Mouse (Mus musculus): ENCODE data around the gene Fars2. TPM values are rescaled to one million over a fixed set of nuclear protein-coding genes. Genes with fewer than 3 reads are reported as not detected.
"Not testable (repeated sequence)": the region's sequence is repeated elsewhere in the genome, so short reads cannot be mapped to it uniquely, and the experiment has no call there.

Fars2 gene
- polyA plus RNA-seq, 1 experiment from 2014 or later = 37.9 TPM

GRCm38 (mm10) chr13:36150272-36150671, 33.1 kb downstream of the Fars2 start:
- no peak for DNase-seq
- Histone ChIP-seq H3K27ac (ENCODE audit: low read depth) (peak overlapping the region; percentile 41; the same call in 1 of the 2 replicates), H3K9me3 (ENCODE audit: low read length) (no peaks in the 10 kb centered on the region), H3K4me1 (ENCODE audit: insufficient read depth) (peaks cover 19% of the 10 kb centered on the region), H3K4me3 (ENCODE audit: low read depth, low read length) (no peak overlapping the region), H3K27me3 (ENCODE audit: insufficient read depth, low read length) (no peaks in the 10 kb centered on the region), H3K4me2 (ENCODE audit: low read depth, low read length) (no peak overlapping the region; the same call in 1 of the 2 replicates), H3K9ac (replicated peaks) (no peak overlapping the region), H3K36me3 (replicated peaks; ENCODE audit: insufficient read depth, low read length) (no peaks in the 10 kb centered on the region)
- no peak for ATAC-seq
- TF ChIP-seq CTCF (IDR thresholded peaks at IDR 0.05; ENCODE audit: low read depth) = no peak
- no peak for TF ChIP-seq EP300 (IDR thresholded peaks at IDR 0.05; ENCODE audit: low read depth)
- WGBS (ENCODE audit: insufficient replicate concordance) = 41% methylated on average over 5 of the region's 5 CpGs

GRCm38 (mm10) chr13:36152728-36153498, 35.7 kb downstream of the Fars2 start:
- WGBS (ENCODE audit: insufficient replicate concordance) = 76% methylated on average over 5 of the region's 5 CpGs
- no peak for TF ChIP-seq CTCF (IDR thresholded peaks at IDR 0.05; ENCODE audit: low read depth)
- no peak for TF ChIP-seq EP300 (IDR thresholded peaks at IDR 0.05; ENCODE audit: low read depth)
- Histone ChIP-seq H3K4me3 (ENCODE audit: low read depth, low read length) (no peak overlapping the region), H3K9me3 (ENCODE audit: low read length) (no peaks in the 10 kb centered on the region), H3K27ac (ENCODE audit: low read depth) (no peak overlapping the region), H3K27me3 (ENCODE audit: insufficient read depth, low read length) (no peaks in the 10 kb centered on the region), H3K9ac (replicated peaks) (no peak overlapping the region), H3K4me1 (ENCODE audit: insufficient read depth) (peaks cover 16% of the 10 kb centered on the region), H3K4me2 (ENCODE audit: low read depth, low read length) (no peak overlapping the region), H3K36me3 (replicated peaks; ENCODE audit: insufficient read depth, low read length) (no peaks in the 10 kb centered on the region)
- DNase-seq (no peak), ATAC-seq (no peak)

DNA sequence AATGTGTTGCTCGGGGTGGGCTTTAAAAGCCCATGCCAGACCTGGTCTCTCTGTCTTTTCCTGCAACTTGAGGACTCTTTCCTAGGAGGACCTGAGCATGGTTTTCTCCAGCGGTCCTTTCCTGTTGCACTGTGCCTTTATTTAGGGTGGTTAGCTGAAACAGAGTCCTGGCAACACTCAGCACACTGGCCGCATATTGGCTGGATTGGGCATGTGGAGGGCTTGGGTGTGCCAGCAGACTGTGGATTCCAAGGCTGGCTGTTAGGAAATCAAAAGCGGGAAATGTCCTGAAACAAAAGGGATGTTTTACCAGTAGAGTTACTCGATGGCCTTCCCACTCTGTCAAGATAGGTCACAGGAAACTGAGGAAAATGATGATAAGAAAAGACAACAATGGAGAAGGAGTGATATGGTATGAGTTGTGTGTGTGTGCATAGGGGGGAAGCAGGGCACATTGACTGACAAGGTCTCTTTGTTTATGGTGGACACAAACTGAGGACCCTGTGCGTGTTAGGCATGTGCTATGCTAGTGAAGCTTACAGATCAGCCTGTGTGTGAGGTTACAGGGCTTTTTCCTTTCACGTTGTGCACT, 39.2 kb downstream of the Fars2 start:
- H3K4me2 ChIP-seq (ENCODE audit: low read depth, low read length) = no peak overlapping the region
- no peak overlapping the region for H3K27ac ChIP-seq (ENCODE audit: low read depth)
- no peaks in the 10 kb centered on the region for H3K9me3 ChIP-seq (ENCODE audit: low read length)
- no peaks in the 10 kb centered on the region for H3K36me3 ChIP-seq (replicated peaks; ENCODE audit: insufficient read depth, low read length)
- H3K9ac ChIP-seq (replicated peaks) = no peak overlapping the region
- ATAC-seq = no peak
- no peaks in the 10 kb centered on the region for H3K27me3 ChIP-seq (ENCODE audit: insufficient read depth, low read length)
- no peak overlapping the region for H3K4me3 ChIP-seq (ENCODE audit: low read depth, low read length)
- no peak for TF ChIP-seq CTCF (IDR thresholded peaks at IDR 0.05; ENCODE audit: low read depth)
- TF ChIP-seq EP300 (IDR thresholded peaks at IDR 0.05; ENCODE audit: low read depth) = no peak
- H3K4me1 ChIP-seq (ENCODE audit: insufficient read depth) = no peaks in the 10 kb centered on the region
- 78% methylated on average over 7 of the region's 7 CpGs for WGBS (ENCODE audit: insufficient replicate concordance)
- no peak for DNase-seq

DNA sequence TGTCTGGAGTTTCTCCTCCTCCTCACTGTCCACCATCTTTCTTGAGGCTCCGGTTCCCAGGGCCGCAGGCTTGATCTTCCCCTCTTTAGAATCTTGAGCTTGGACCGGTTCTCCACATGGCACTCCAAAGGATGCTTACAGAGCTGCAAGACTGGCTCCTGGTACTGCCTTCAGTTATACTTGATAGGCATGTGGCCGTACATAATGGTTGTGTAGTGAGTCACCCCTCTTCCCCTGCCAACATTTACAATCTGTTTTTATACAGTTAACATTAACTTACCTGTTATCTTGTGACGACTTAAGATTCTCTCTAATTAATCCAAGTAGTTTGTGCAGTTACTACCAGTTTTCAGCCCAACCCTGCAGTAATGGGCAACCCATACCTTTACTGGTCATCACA, 46.2 kb downstream of the Fars2 start:
- H3K27me3 ChIP-seq (ENCODE audit: insufficient read depth, low read length) = no peaks in the 10 kb centered on the region
- H3K4me3 ChIP-seq (ENCODE audit: low read depth, low read length) = no peak overlapping the region
- no peak overlapping the region for H3K27ac ChIP-seq (ENCODE audit: low read depth)
- ATAC-seq = no peak
- no peak overlapping the region for H3K4me2 ChIP-seq (ENCODE audit: low read depth, low read length)
- no peak for DNase-seq
- no peak overlapping the region for H3K9ac ChIP-seq (replicated peaks)
- H3K4me1 ChIP-seq (ENCODE audit: insufficient read depth) = no peaks in the 10 kb centered on the region
- no peaks in the 10 kb centered on the region for H3K36me3 ChIP-seq (replicated peaks; ENCODE audit: insufficient read depth, low read length)
- no peaks in the 10 kb centered on the region for H3K9me3 ChIP-seq (ENCODE audit: low read length)
- TF ChIP-seq EP300 (IDR thresholded peaks at IDR 0.05; ENCODE audit: low read depth) (no peak), CTCF (IDR thresholded peaks at IDR 0.05; ENCODE audit: low read depth) (no peak)
- WGBS (ENCODE audit: insufficient replicate concordance) = 84% methylated on average over 5 of the region's 5 CpGs

DNA sequence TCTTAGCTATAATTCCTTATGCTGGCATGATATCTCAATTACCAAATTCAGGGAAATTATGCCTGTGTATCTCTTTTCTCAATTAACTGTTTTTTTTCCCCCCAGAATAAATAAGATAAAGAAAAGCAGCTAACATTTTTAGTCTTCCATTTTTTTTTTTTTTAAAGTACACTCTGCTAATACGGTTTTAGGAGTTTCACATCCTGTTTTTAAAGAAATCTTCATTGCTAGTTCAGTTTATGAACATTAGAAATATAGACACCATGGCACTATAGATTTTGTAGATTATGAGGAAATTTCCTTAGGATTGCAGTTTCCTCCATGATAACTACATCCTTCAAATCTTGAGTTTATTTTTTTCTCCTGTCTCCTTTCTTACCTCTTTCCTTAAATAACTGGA, 46.7 kb downstream of the Fars2 start:
- ATAC-seq (no peak), DNase-seq (no peak)
- H3K27ac ChIP-seq (ENCODE audit: low read depth) = no peak overlapping the region
- 54% methylated on average over 1 of the region's 1 CpGs for WGBS (ENCODE audit: insufficient replicate concordance)
- no peaks in the 10 kb centered on the region for H3K9me3 ChIP-seq (ENCODE audit: low read length)
- H3K27me3 ChIP-seq (ENCODE audit: insufficient read depth, low read length) = no peaks in the 10 kb centered on the region
- TF ChIP-seq CTCF (IDR thresholded peaks at IDR 0.05; ENCODE audit: low read depth) (no peak), EP300 (IDR thresholded peaks at IDR 0.05; ENCODE audit: low read depth) (no peak)
- no peaks in the 10 kb centered on the region for H3K4me1 ChIP-seq (ENCODE audit: insufficient read depth)
- no peak overlapping the region for H3K9ac ChIP-seq (replicated peaks)
- no peak overlapping the region for H3K4me2 ChIP-seq (ENCODE audit: low read depth, low read length)
- H3K4me3 ChIP-seq (ENCODE audit: low read depth, low read length) = no peak overlapping the region
- H3K36me3 ChIP-seq (replicated peaks; ENCODE audit: insufficient read depth, low read length) = no peaks in the 10 kb centered on the region

DNA sequence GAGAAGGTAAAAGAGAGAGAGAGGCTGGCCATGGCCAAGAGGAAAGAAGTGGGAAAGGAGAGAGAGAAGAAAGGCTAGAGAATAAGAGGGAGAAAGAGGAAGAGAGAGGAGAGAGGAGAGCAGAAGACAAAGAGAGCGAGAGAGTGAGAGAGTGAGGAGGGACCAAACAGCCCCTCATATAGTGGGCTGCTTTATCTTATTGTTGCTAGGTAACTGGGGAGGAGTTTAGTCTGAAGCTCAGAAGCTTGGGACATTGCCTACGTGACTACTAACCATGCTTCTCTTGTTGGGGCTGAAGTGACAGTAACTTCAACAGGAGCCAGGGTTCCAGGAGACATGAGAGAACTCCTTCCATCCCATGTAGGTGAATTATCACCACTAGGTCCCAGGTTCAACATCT, 55.8 kb downstream of the Fars2 start:
- H3K27me3 ChIP-seq (ENCODE audit: insufficient read depth, low read length); DNase-seq; H3K9me3 ChIP-seq (ENCODE audit: low read length); H3K4me2 ChIP-seq (ENCODE audit: low read depth, low read length); H3K9ac ChIP-seq (replicated peaks); H3K4me1 ChIP-seq (ENCODE audit: insufficient read depth); H3K4me3 ChIP-seq (ENCODE audit: low read depth, low read length); H3K36me3 ChIP-seq (replicated peaks; ENCODE audit: insufficient read depth, low read length); H3K27ac ChIP-seq (ENCODE audit: low read depth): not testable (repeated sequence)
- WGBS (ENCODE audit: insufficient replicate concordance) = 72% methylated on average over 2 of the region's 2 CpGs
- ATAC-seq = peak; percentile 36; the same call in 1 of the 2 replicates

Measured in liver, postnatal 0 days (tissue).